Mouse (Mus musculus) lung, adult 2 months (tissue): ENCODE results near the gene Ppp1r15b. TPM values are rescaled to one million over a fixed set of nuclear protein-coding genes. Genes with fewer than 3 reads are reported as not detected.

Experiments used
- DNase-seq: peaks from one replicate; pipeline ENCODE4 v3.0.0; 2022
- H3K4me1 ChIP-seq: fragments of 200-500 bp; 2 replicates; pipeline ENCODE4 v1.6.1; 2011; ENCODE audit warnings: low read length; ENCODE audit not compliant: control insufficient read depth, insufficient read depth
- H3K4me3 ChIP-seq: fragments of 200-500 bp; replicated peaks from 2 replicates; pipeline ENCODE3; 2011; ENCODE audit warnings: low read depth, mild to moderate bottlenecking, control low read depth, low read length; ENCODE audit errors: extremely low read depth
- CTCF ChIP-seq: fragments of 200-500 bp; IDR thresholded peaks from 2 replicates; pipeline ENCODE4 v1.5.1; 2011; ENCODE audit warnings: mild to moderate bottlenecking, low read length, control low read depth; ENCODE audit not compliant: insufficient read depth
- POLR2A ChIP-seq: fragments of 200-500 bp; IDR thresholded peaks from 2 replicates; pipeline ENCODE4 v1.6.1; 2011; ENCODE audit warnings: low read depth, mild to moderate bottlenecking, control low read depth, low read length, borderline replicate concordance; ENCODE audit errors: extremely low read depth
- WGBS: fragments of 180-500 bp; shearing (Covaris S2); methylation state at CpG from one replicate; pipeline ENCODE4 v1.1.7; 2018; 5-methylcytosine and 5-hydroxymethylcytosine counted together
- polyA plus RNA-seq: library from polyadenylated mRNA; depleted of rRNA; stranded (reverse); fragments of >200 nt; gene quantifications from 2 replicates; pipeline ENCODE4 v1.2.3, GENCODE M21; 2012

Gene Ppp1r15b
- polyA plus RNA-seq, 1 experiment, result 26.5 TPM

DNA sequence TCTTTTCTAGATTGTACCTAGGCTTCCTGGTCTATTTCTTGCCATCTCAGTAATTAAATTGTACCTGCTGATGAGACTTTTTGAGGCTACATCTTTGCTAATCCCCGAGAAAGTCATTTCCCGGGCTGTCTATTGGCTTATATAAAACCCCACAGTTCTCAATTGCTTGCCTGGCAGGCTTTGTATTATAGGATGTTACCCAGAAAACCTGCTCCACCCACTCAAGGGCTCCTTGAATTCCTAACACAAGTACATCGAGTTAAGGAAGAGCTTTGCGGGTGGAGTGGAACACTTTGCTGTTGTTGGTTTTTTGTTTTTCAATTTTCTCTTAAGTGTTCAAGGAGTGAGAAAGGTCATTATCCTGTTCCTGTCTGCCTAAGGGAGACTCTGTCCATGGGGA is 41.5 kb upstream of the Ppp1r15b start:
- TF ChIP-seq CTCF (no peak), POLR2A (no peak)
- peaks cover 6% of the 10 kb centered on the region; the same call in 1 of the 2 replicates for H3K4me1 ChIP-seq
- WGBS, result 62% methylated on average over 4 of the region's 4 CpGs
- DNase-seq, result no peak
- no peak overlapping the region for H3K4me3 ChIP-seq

- Histone ChIP-seq H3K4me3 (no peak overlapping the region), H3K4me1 (peaks cover 6% of the 10 kb centered on the region; the same call in 1 of the 2 replicates)
- DNase-seq, result peak; percentile 78
- 60% methylated on average over 6 of the region's 6 CpGs for WGBS
- TF ChIP-seq CTCF (no peak), POLR2A (peak; percentile 13; the same call in 1 of the 2 replicates)
These were observed 40.3 kb upstream of the Ppp1r15b start for GRCm38 (mm10) chr1:133090641-133091040.

- DNase-seq, result peak; percentile 68
- WGBS, result 65% methylated on average over 8 of the region's 8 CpGs
- no peak overlapping the region for H3K4me3 ChIP-seq
- H3K4me1 ChIP-seq, result peaks cover 6% of the 10 kb centered on the region; the same call in 1 of the 2 replicates
- no peak for TF ChIP-seq CTCF
- no peak for TF ChIP-seq POLR2A
These were observed 39.5 kb upstream of the Ppp1r15b start for GRCm38 (mm10) chr1:133091483-133091882.

DNA sequence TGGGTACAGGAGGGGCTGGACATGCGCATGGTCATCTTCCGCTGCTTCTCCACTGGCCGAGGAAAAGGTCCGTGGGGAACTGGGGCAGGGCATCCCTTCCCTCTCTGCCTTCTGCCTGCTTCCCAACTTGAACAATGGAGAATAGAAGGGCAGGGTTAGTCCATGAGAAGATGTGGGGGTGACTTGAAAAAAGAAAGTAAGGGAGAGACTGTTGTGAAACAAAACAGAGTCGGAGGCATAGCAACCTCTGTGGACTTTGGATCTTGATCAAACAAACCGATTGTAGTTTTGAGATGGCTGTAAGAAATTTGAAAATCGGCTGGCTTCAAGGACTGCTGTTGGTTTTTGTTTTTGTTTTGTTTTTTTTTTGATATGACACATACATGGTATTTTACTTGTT is 37.2 kb upstream of the Ppp1r15b start:
- TF ChIP-seq CTCF (no peak), POLR2A (no peak)
- peaks cover 6% of the 10 kb centered on the region; the same call in 1 of the 2 replicates for H3K4me1 ChIP-seq
- 71% methylated on average over 7 of the region's 7 CpGs for WGBS
- no peak for DNase-seq
- no peak overlapping the region for H3K4me3 ChIP-seq

- peak; percentile 76 for DNase-seq
- no peak overlapping the region for H3K4me3 ChIP-seq
- no peaks in the 10 kb centered on the region for H3K4me1 ChIP-seq
- TF ChIP-seq POLR2A (no peak), CTCF (peak; percentile 74)
- WGBS, result 37% methylated on average over 17 of the region's 17 CpGs
These were observed 29.8 kb upstream of the Ppp1r15b start for GRCm38 (mm10) chr1:133100980-133101798.

DNA sequence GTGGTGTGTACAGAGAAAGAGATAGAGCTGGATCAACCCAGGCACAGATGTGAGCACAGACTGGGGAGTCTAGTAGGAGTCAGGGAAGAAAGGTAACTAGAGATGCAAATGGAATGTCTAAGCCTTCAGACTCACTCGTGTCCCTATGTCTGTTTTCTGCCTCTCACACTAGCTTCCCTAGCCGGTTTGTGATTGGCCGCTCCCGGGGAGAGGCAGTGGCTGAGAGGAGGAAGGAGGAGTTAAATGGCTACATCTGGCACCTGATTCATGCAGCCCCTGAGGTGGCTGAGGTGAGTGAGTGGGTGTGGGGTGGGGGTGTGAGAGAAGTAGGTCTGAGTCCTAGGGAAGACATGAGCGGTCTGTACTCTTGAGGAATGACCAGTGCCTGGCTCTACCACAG is 28.8 kb upstream of the Ppp1r15b start:
- TF ChIP-seq CTCF, result no peak
- no peak for TF ChIP-seq POLR2A
- H3K4me3 ChIP-seq, result no peak overlapping the region
- H3K4me1 ChIP-seq, result no peaks in the 10 kb centered on the region
- 87% methylated on average over 5 of the region's 5 CpGs for WGBS
- no peak for DNase-seq

DNA sequence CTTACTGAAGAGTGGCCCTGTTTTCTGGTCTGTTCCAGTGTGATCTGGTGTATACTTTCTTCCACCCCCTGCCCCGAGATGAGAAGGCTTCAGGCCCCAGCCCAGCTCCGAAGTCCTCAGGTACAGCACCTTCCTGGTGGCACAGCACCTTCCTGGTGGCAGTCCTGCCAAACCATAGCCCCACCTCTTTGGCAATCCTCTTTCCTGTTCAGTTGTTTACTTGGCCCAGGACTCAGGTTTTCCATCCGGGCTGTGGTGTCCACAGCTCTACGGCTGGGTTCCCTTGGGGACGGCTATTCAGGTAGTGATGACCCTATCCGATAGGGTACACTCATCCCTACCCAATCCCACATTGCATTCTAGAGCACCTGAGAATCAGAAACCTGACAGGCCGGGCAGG is 27.6 kb upstream of the Ppp1r15b start:
- WGBS, result 65% methylated on average over 7 of the region's 7 CpGs
- DNase-seq, result no peak
- no peak overlapping the region for H3K4me3 ChIP-seq
- H3K4me1 ChIP-seq, result no peaks in the 10 kb centered on the region
- no peak for TF ChIP-seq CTCF
- no peak for TF ChIP-seq POLR2A

DNA sequence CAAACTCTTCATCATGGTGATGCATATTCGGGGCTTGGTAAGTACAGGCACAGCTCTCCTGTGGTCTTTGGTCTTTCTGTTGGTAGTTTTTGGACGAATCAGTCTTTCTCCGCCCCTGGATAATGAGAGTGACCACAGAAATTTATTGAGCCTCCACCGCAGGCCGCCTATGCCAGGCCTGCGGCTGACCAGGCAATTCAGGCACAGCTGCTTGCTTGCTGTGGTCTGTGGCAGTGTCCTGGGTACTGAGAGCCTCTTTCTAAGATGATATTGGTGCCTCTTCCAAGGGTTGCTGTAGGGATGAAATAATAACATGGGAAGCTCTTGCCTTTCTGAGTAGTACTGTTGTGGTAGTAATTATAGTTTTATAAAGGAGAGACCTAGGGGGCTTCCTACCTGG is 27.1 kb upstream of the Ppp1r15b start:
- no peak overlapping the region for H3K4me3 ChIP-seq
- no peaks in the 10 kb centered on the region for H3K4me1 ChIP-seq
- WGBS, result 92% methylated on average over 6 of the region's 6 CpGs
- no peak for DNase-seq
- TF ChIP-seq CTCF (no peak), POLR2A (no peak)

DNA sequence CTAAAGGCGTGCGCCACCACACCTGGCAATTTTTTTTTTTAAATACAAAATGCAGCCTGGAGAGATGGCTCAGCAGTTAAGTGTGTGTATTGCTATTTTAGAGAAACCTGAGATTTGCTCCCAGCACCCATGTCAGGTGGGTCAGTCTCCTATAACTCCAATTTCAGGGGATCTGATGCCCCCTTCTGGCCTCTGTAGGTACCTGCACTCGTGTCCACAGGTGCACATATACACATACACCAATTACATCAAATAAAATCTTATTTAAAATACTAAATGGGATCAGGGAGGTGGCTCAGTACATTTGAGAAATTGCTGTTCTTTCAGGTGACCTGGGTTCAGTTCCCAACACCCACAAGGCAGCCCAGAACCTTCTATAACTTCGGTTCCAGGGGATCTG is 14.8 kb upstream of the Ppp1r15b start:
- no peaks in the 10 kb centered on the region for H3K4me1 ChIP-seq
- TF ChIP-seq POLR2A (no peak), CTCF (no peak)
- WGBS, result 92% methylated on average over 4 of the region's 4 CpGs

DNA sequence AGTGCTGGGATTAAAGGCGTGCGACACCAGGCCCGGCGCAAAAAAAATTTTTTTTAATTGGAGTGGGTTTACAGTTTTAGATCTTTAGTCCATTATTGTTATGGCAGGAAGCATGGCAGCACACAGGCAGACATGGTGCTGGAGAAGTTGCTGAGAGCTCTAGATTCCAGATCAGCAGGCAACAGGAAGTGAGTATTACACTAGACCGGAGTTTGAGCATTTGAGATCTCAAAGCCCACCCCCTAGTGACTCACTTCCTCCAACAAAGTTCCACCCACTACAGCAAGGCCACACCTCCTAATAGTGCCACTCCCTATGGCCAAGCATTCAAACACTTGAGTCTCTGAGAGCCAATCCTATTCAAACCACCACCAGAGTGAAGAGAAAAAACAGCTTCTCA is 12.8 kb upstream of the Ppp1r15b start:
- DNase-seq, result no peak
- WGBS, result 78% methylated on average over 5 of the region's 5 CpGs
- no peaks in the 10 kb centered on the region for H3K4me1 ChIP-seq
- H3K4me3 ChIP-seq, result no peak overlapping the region
- no peak for TF ChIP-seq POLR2A
- no peak for TF ChIP-seq CTCF

More for the DNA sequence above, 14.8 kb upstream of the Ppp1r15b start:
- no peak overlapping the region for H3K4me3 ChIP-seq
- DNase-seq, result no peak
